Mouse (Mus musculus): ENCODE results near the gene Ppp1r13l. TPM values are rescaled to one million over a fixed set of nuclear protein-coding genes. Genes with fewer than 3 reads are reported as not detected.

Ppp1r13l gene
- polyA plus RNA-seq, 1 experiment: 1.6 TPM

GRCm38 (mm10) chr7:19376019-19376418 lies 16.5 kb downstream of the Ppp1r13l start:
- Histone ChIP-seq H3K27ac (ENCODE audit: insufficient read depth, low read depth, low read length) (no peak overlapping the region), H3K4me3 (ENCODE audit: insufficient read depth, low read length) (no peak overlapping the region), H3K4me1 (ENCODE audit: control insufficient read depth, insufficient read depth, low read length) (no peaks in the 10 kb centered on the region)
- TF ChIP-seq POLR2A (IDR thresholded peaks at IDR 0.05; ENCODE audit: borderline replicate concordance, low read depth, low read length) (no peak), CTCF (IDR thresholded peaks at IDR 0.05; ENCODE audit: low read depth, low read length) (no peak)

GRCm38 (mm10) chr7:19378049-19378448 lies 18.5 kb downstream of the Ppp1r13l start:
- Histone ChIP-seq H3K4me1 (ENCODE audit: control insufficient read depth, insufficient read depth, low read length) (no peaks in the 10 kb centered on the region), H3K27ac (ENCODE audit: insufficient read depth, low read depth, low read length) (no peak overlapping the region), H3K4me3 (ENCODE audit: insufficient read depth, low read length) (no peak overlapping the region)
- TF ChIP-seq CTCF (IDR thresholded peaks at IDR 0.05; ENCODE audit: low read depth, low read length) (no peak), POLR2A (IDR thresholded peaks at IDR 0.05; ENCODE audit: borderline replicate concordance, low read depth, low read length) (no peak)

- H3K4me1 ChIP-seq (ENCODE audit: control insufficient read depth, insufficient read depth, low read length): no peaks in the 10 kb centered on the region
- peak within 1 kb of the TSS; percentile 94 for H3K4me3 ChIP-seq (ENCODE audit: insufficient read depth, low read length)
- no peak for TF ChIP-seq POLR2A (IDR thresholded peaks at IDR 0.05; ENCODE audit: borderline replicate concordance, low read depth, low read length)
- TF ChIP-seq CTCF (IDR thresholded peaks at IDR 0.05; ENCODE audit: low read depth, low read length): no peak
- no peak within 1 kb of the TSS for H3K27ac ChIP-seq (ENCODE audit: insufficient read depth, low read depth, low read length)
Measured at GRCm38 (mm10) chr7:19381377-19382165, 22.0 kb downstream of the Ppp1r13l start, which contains the start of gene Ercc2. TSS of gene Ercc2 (plus strand) at chr7:19382010.

GRCm38 (mm10) chr7:19382166-19382541 lies 22.6 kb downstream of the Ppp1r13l start:
- TF ChIP-seq POLR2A (IDR thresholded peaks at IDR 0.05; ENCODE audit: borderline replicate concordance, low read depth, low read length) (no peak), CTCF (IDR thresholded peaks at IDR 0.05; ENCODE audit: low read depth, low read length) (no peak)

GRCm38 (mm10) chr7:19383708-19384107 lies 24.2 kb downstream of the Ppp1r13l start:
- Histone ChIP-seq H3K27ac (ENCODE audit: insufficient read depth, low read depth, low read length) (no peak overlapping the region), H3K4me1 (ENCODE audit: control insufficient read depth, insufficient read depth, low read length) (no peaks in the 10 kb centered on the region), H3K4me3 (ENCODE audit: insufficient read depth, low read length) (no peak overlapping the region)
- TF ChIP-seq CTCF (IDR thresholded peaks at IDR 0.05; ENCODE audit: low read depth, low read length): no peak
- TF ChIP-seq POLR2A (IDR thresholded peaks at IDR 0.05; ENCODE audit: borderline replicate concordance, low read depth, low read length): no peak

More at GRCm38 (mm10) chr7:19382166-19382541, 22.6 kb downstream of the Ppp1r13l start:
- H3K4me1 ChIP-seq (ENCODE audit: control insufficient read depth, insufficient read depth, low read length): no peaks in the 10 kb centered on the region
- H3K4me3 ChIP-seq (ENCODE audit: insufficient read depth, low read length): peak overlapping the region; percentile 94
- no peak overlapping the region for H3K27ac ChIP-seq (ENCODE audit: insufficient read depth, low read depth, low read length)

DNA sequence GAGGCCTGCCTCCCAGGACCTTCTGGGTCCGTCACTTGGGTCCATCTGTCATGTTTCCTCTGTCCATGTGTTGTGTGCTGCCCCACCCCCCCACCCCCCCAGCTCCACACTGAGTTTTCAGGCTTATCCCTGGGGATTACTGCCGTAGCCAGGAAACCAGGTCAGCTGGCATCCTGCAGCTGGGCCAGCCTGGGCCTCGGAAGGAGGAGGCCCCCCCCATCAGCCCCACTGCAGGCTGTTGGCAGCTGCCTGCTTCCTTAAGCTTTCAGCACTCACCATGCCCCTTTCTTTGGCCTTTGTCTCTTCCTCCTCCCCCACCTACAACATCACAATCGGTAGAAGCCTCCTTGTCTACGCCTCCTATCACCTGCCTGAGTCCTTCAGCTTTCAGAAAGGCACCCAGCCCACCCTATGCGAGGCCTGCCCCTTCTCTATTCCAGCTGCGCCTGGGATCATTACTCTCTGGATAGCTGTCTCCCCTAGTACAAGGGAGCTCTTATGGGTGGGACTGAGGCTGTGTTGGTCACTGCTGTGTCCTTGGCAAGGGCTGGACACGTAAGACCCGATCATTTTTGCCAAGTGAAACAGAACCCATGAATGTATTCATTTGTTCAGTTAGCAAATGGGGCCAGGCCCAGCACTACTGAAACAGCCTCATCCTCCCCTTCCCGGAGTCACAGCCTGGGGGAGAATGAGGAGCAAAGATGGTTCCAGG lies 29.3 kb downstream of the Ppp1r13l start:
- no peak overlapping the region for H3K27ac ChIP-seq (ENCODE audit: insufficient read depth, low read depth, low read length)
- H3K4me3 ChIP-seq (ENCODE audit: insufficient read depth, low read length): no peak overlapping the region
- H3K4me1 ChIP-seq (ENCODE audit: control insufficient read depth, insufficient read depth, low read length): no peaks in the 10 kb centered on the region
- TF ChIP-seq CTCF (IDR thresholded peaks at IDR 0.05; ENCODE audit: low read depth, low read length) (no peak), POLR2A (IDR thresholded peaks at IDR 0.05; ENCODE audit: borderline replicate concordance, low read depth, low read length) (no peak)

GRCm38 (mm10) chr7:19394484-19394883 lies 34.9 kb downstream of the Ppp1r13l start:
- Histone ChIP-seq H3K27ac (ENCODE audit: insufficient read depth, low read depth, low read length) (no peak overlapping the region), H3K4me1 (ENCODE audit: control insufficient read depth, insufficient read depth, low read length) (no peaks in the 10 kb centered on the region), H3K4me3 (ENCODE audit: insufficient read depth, low read length) (no peak overlapping the region)
- TF ChIP-seq POLR2A (IDR thresholded peaks at IDR 0.05; ENCODE audit: borderline replicate concordance, low read depth, low read length): no peak
- TF ChIP-seq CTCF (IDR thresholded peaks at IDR 0.05; ENCODE audit: low read depth, low read length): no peak

DNA sequence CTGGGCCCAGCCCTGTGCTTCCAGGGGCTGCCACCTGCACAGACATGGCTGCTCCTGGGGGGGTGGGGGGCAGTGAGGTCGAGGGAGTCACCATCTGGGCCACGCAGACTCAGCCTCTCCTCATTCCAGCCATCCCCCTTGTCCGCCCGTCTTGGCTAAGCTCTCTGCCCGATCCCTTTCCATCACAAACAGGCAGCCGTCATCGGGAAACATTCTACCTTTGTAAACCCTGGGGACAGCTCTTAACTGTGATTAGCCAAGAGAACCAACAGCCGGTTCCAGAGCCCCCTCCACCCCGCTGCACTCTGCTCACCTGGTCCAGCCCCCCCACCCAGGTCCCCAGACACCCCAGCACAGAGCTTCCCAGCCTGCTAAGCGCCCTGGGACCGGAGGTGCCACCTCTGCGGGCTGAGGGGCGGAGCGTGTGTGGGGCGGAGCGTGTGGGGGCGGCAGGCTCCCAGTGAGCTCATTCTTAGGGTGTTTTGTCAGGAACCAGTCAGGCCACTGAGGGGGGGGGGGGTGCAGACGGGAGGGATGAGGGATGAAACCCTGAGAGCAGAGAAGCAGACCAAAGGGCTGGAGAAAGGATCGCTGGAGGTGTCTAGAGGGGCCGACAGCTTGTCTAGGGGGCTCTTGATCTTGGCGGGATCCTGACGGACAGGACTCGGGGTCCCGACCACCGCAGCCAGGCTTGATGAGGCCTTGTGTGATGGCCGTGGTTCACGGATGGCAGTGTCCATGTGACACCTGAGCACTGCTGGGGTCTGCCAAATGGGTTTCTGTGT lies 40.1 kb downstream of the Ppp1r13l start:
- H3K4me1 ChIP-seq (ENCODE audit: control insufficient read depth, insufficient read depth, low read length): no peaks in the 10 kb centered on the region
- H3K4me3 ChIP-seq (ENCODE audit: insufficient read depth, low read length): no peak overlapping the region
- H3K27ac ChIP-seq (ENCODE audit: insufficient read depth, low read depth, low read length): no peak overlapping the region
- no peak for TF ChIP-seq POLR2A (IDR thresholded peaks at IDR 0.05; ENCODE audit: borderline replicate concordance, low read depth, low read length)
- TF ChIP-seq CTCF (IDR thresholded peaks at IDR 0.05; ENCODE audit: low read depth, low read length): no peak

GRCm38 (mm10) chr7:19400946-19401345 lies 41.4 kb downstream of the Ppp1r13l start:
- H3K4me1 ChIP-seq (ENCODE audit: control insufficient read depth, insufficient read depth, low read length): no peaks in the 10 kb centered on the region
- TF ChIP-seq CTCF (IDR thresholded peaks at IDR 0.05; ENCODE audit: low read depth, low read length): peak; percentile 31
- no peak for TF ChIP-seq POLR2A (IDR thresholded peaks at IDR 0.05; ENCODE audit: borderline replicate concordance, low read depth, low read length)
- H3K27ac ChIP-seq (ENCODE audit: insufficient read depth, low read depth, low read length): no peak overlapping the region
- no peak overlapping the region for H3K4me3 ChIP-seq (ENCODE audit: insufficient read depth, low read length)

Data from bone marrow macrophage, adult 2 months (primary cell).